Mouse (Mus musculus) CD4-positive helper T cell, adult 2 months (primary cell): ENCODE data around the gene Lrp2.
"Not testable (repeated sequence)": the region's sequence is repeated elsewhere in the genome, so short reads cannot be mapped to it uniquely, and the experiment has no call there.

Experiments used
- DNase-seq: peaks from one replicate; pipeline ENCODE4 v3.0.0-alpha.2; 2012; ENCODE audit warnings: low read depth, missing footprints, low spot score

Gene Lrp2

GRCm38 (mm10) chr2:69584117-69584933, 1.5 kb downstream of the Lrp2 start:
- no peak for DNase-seq

GRCm38 (mm10) chr2:69582861-69583260, 3.0 kb downstream of the Lrp2 start:
- DNase-seq, result no peak

GRCm38 (mm10) chr2:69582068-69582467, 3.8 kb downstream of the Lrp2 start:
- DNase-seq, result not testable (repeated sequence)

- no peak for DNase-seq
These were observed 5.8 kb downstream of the Lrp2 start for GRCm38 (mm10) chr2:69580091-69580490.

- DNase-seq, result no peak
These were observed 7.7 kb downstream of the Lrp2 start for GRCm38 (mm10) chr2:69578206-69578605.

- no peak for DNase-seq
These were observed 9.3 kb downstream of the Lrp2 start for GRCm38 (mm10) chr2:69576531-69576930.

GRCm38 (mm10) chr2:69574934-69575333, 10.9 kb downstream of the Lrp2 start:
- no peak for DNase-seq

GRCm38 (mm10) chr2:69574261-69574660, 11.6 kb downstream of the Lrp2 start:
- DNase-seq, result no peak

- DNase-seq, result no peak
These were observed 12.2 kb downstream of the Lrp2 start for GRCm38 (mm10) chr2:69573733-69574054.

- no peak for DNase-seq
These were observed 12.7 kb downstream of the Lrp2 start for GRCm38 (mm10) chr2:69573038-69573732.

GRCm38 (mm10) chr2:69570556-69570955, 15.3 kb downstream of the Lrp2 start:
- no peak for DNase-seq

GRCm38 (mm10) chr2:69566281-69566680, 19.6 kb downstream of the Lrp2 start:
- no peak for DNase-seq

- no peak for DNase-seq
These were observed 22.4 kb downstream of the Lrp2 start for GRCm38 (mm10) chr2:69563492-69563891.

GRCm38 (mm10) chr2:69562761-69563160, 23.1 kb downstream of the Lrp2 start:
- DNase-seq, result no peak

- DNase-seq, result no peak
These were observed 25.6 kb downstream of the Lrp2 start for GRCm38 (mm10) chr2:69560221-69560620.

GRCm38 (mm10) chr2:69559380-69559779, 26.5 kb downstream of the Lrp2 start:
- no peak for DNase-seq

GRCm38 (mm10) chr2:69556686-69557085, 29.2 kb downstream of the Lrp2 start:
- DNase-seq, result no peak

- DNase-seq, result no peak
These were observed 34.2 kb downstream of the Lrp2 start for GRCm38 (mm10) chr2:69551639-69552038.

- DNase-seq, result no peak
These were observed 39.0 kb downstream of the Lrp2 start for GRCm38 (mm10) chr2:69546823-69547222.

GRCm38 (mm10) chr2:69536018-69536417, 49.8 kb downstream of the Lrp2 start:
- no peak for DNase-seq

GRCm38 (mm10) chr2:69531528-69532055, 54.3 kb downstream of the Lrp2 start:
- DNase-seq, result no peak

- no peak for DNase-seq
These were observed 55.0 kb downstream of the Lrp2 start for GRCm38 (mm10) chr2:69530691-69531527.
